8 mouse cellular contexts compared by ENCODE assay signal in the genomic region with DNA sequence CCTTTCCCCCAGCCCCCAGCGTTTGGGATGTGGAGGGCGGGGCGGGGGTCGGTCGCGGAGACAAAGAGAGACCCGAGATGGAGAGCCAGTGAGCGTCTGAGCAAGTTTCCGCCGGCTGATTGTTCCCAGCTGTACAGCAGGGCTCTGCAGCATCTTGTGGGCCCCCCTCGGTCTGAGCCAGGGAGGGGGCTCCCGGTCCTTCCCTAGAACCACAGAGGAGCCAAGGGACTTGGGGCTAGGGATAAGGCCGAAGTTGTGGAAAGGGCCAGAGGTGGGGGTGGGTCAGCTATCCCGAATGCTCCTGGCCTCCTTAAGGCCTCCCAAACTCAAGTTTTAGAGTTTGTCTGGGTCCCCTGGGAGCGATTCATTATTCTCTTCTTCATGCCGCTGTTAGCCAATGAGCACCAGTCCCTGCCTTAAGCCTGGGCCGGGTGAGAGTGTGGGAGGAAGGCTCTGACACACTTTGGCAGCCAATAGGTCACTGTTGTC. TPM values are rescaled to one million over a fixed set of nuclear protein-coding genes. Genes with fewer than 3 reads are reported as not detected.
DNase-seq lines count a peak whose midpoint lies in the region; ATAC-seq and TF ChIP-seq lines count a peak whose summit lies in the region.

No protein-coding gene starts in this region.

- H3K9me3 ChIP-seq in forebrain, postnatal 0 days (ENCODE audit: low read length): no peaks in the 10 kb centered on the region
- H3K9me3 ChIP-seq in kidney, postnatal 0 days (replicated peaks; ENCODE audit: low read length): no peaks in the 10 kb centered on the region
- H3K9me3 ChIP-seq in midbrain, embryonic 11.5 days (ENCODE audit: control insufficient read depth, low read length): no peaks in the 10 kb centered on the region

- peak overlapping the region; percentile 68 for H3K4me3 ChIP-seq in forebrain, postnatal 0 days (ENCODE audit: low read depth, low read length)
- H3K4me3 ChIP-seq in kidney, postnatal 0 days (replicated peaks; ENCODE audit: low read depth, low read length): peak overlapping the region; percentile 56
- H3K4me3 ChIP-seq in midbrain, embryonic 11.5 days (ENCODE audit: low read depth, low read length): peak overlapping the region; percentile 83

- WGBS in forebrain, postnatal 0 days: 11% methylated on average over 17 of the region's 17 CpGs
- 1% methylated on average over 17 of the region's 17 CpGs for WGBS in kidney, postnatal 0 days
- under 1% methylated on average over 15 of the region's 17 CpGs for WGBS in midbrain, embryonic 11.5 days

- no peaks in the 10 kb centered on the region for H3K27me3 ChIP-seq in forebrain, postnatal 0 days (ENCODE audit: insufficient read depth, low read length)
- no peaks in the 10 kb centered on the region for H3K27me3 ChIP-seq in kidney, postnatal 0 days (ENCODE audit: insufficient read depth, low read length)
- no peaks in the 10 kb centered on the region for H3K27me3 ChIP-seq in midbrain, embryonic 11.5 days (ENCODE audit: control insufficient read depth, insufficient read depth, low read length)

- peak overlapping the region; percentile 79 for H3K4me2 ChIP-seq in forebrain, postnatal 0 days (ENCODE audit: low read depth)
- H3K4me2 ChIP-seq in kidney, postnatal 0 days (ENCODE audit: low read length): peak overlapping the region; percentile 61
- H3K4me2 ChIP-seq in midbrain, embryonic 11.5 days: peak overlapping the region; percentile 75

- intact Hi-C loops in heart, postnatal 25 days (cut with DNase I): no loop called here

- peak overlapping the region; percentile 77 for H3K9ac ChIP-seq in forebrain, postnatal 0 days
- peak overlapping the region; percentile 67 for H3K9ac ChIP-seq in kidney, postnatal 0 days (ENCODE audit: low read depth, low read length)
- H3K9ac ChIP-seq in midbrain, embryonic 11.5 days (ENCODE audit: low read length): peak overlapping the region; percentile 93

- peak; percentile 95 for DNase-seq in heart, adult 11 months
- no peak for DNase-seq in heart, postnatal 25 days (ENCODE audit: low spot score)
- DNase-seq in forebrain, postnatal 0 days: peak; percentile 55
- peak; percentile 83 for DNase-seq in kidney, postnatal 0 days (ENCODE audit: low spot score)
- peak; percentile 95 for DNase-seq in midbrain, embryonic 11.5 days (ENCODE audit: low spot score, missing footprints)
- DNase-seq in right cerebral cortex, postnatal 10 days (ENCODE audit: low spot score in 2 of 2): no peak
- DNase-seq in spleen, postnatal 14 days (ENCODE audit: low spot score in 2 of 2): no peak
- no peak for DNase-seq in thymus, postnatal 25 days

- peaks cover 19% of the 10 kb centered on the region for H3K4me1 ChIP-seq in forebrain, postnatal 0 days (ENCODE audit: insufficient read depth)
- H3K4me1 ChIP-seq in kidney, postnatal 0 days (replicated peaks; ENCODE audit: insufficient read depth, low read length): peaks cover 10% of the 10 kb centered on the region; the same call in 1 of the 2 replicates
- peaks cover 21% of the 10 kb centered on the region for H3K4me1 ChIP-seq in midbrain, embryonic 11.5 days (ENCODE audit: control insufficient read depth, insufficient read depth, low read length)

- peak overlapping the region; percentile 73 for H3K27ac ChIP-seq in forebrain, postnatal 0 days (ENCODE audit: low read depth, low read length)
- H3K27ac ChIP-seq in kidney, postnatal 0 days: peak overlapping the region; percentile 81
- peak overlapping the region; percentile 70 for H3K27ac ChIP-seq in midbrain, embryonic 11.5 days (ENCODE audit: low read depth, low read length)

- TF ChIP-seq CTCF in forebrain, postnatal 0 days (IDR thresholded peaks at IDR 0.05; ENCODE audit: low read depth): no peak
- no peak for TF ChIP-seq CTCF in kidney, postnatal 0 days (IDR thresholded peaks at IDR 0.05; ENCODE audit: low read depth)

- ATAC-seq in forebrain, postnatal 0 days: peak; percentile 60
- ATAC-seq in kidney, postnatal 0 days (replicated peaks; ENCODE audit: low FRiP score, low read depth): peak; percentile 30; the same call in 1 of the 2 replicates
- peak; percentile 68 for ATAC-seq in midbrain, embryonic 11.5 days (ENCODE audit: low FRiP score)

- H3K36me3 ChIP-seq in forebrain, postnatal 0 days (ENCODE audit: insufficient read depth): peaks cover 58% of the 10 kb centered on the region
- peaks cover 12% of the 10 kb centered on the region; the same call in 1 of the 2 replicates for H3K36me3 ChIP-seq in kidney, postnatal 0 days (ENCODE audit: insufficient read depth, low read length)
- peaks cover 19% of the 10 kb centered on the region for H3K36me3 ChIP-seq in midbrain, embryonic 11.5 days (ENCODE audit: control insufficient read depth, insufficient read depth, low read length)

RNA-seq across cellular contexts. Expression of a gene that starts 0.8 kb away (rescaled TPM):
- total RNA-seq in heart, postnatal 25 days (2021): 1 to 10 TPM; 6.7 to 6.9 TPM
- total RNA-seq in forebrain, postnatal 0 days (2014; rRNA removed): 22.2 and 25.1 TPM in 2 replicates
- 124 and 148 TPM in 2 replicates for polyA plus RNA-seq in forebrain, postnatal 0 days (2015; fragmentation: Nextera tagmentation; extraction: Ambion mirVana)
- 330 and 339 TPM in 2 replicates for polyA plus RNA-seq in kidney, postnatal 0 days (2015; fragmentation: Nextera tagmentation; extraction: Ambion mirVana)
- 250 and 254 TPM in 2 replicates for polyA plus RNA-seq in midbrain, embryonic 11.5 days (2014; fragmentation: Nextera tagmentation; extraction: Ambion mirVana)

RNA-seq across cellular contexts. Expression of a gene that starts 24.3 kb away (rescaled TPM):
- 10 to 100 TPM; 16.5 to 19.4 TPM for total RNA-seq in heart, postnatal 25 days (2021)
- total RNA-seq in forebrain, postnatal 0 days (2014; rRNA removed): 205 and 251 TPM in 2 replicates
- 119 and 141 TPM in 2 replicates for polyA plus RNA-seq in forebrain, postnatal 0 days (2015; fragmentation: Nextera tagmentation; extraction: Ambion mirVana)
- 30.6 and 31.9 TPM in 2 replicates for polyA plus RNA-seq in kidney, postnatal 0 days (2015; fragmentation: Nextera tagmentation; extraction: Ambion mirVana)
- 28.5 and 33.4 TPM in 2 replicates for polyA plus RNA-seq in midbrain, embryonic 11.5 days (2014; fragmentation: Nextera tagmentation; extraction: Ambion mirVana)

RNA-seq across cellular contexts. Expression of a gene that starts 49.4 kb away (rescaled TPM):
- 1 to 10 TPM; 5.1 to 5.4 TPM for total RNA-seq in heart, postnatal 25 days (2021)
- 29.9 and 43.0 TPM in 2 replicates for total RNA-seq in forebrain, postnatal 0 days (2014; rRNA removed)
- 3.5 and 3.8 TPM in 2 replicates for polyA plus RNA-seq in forebrain, postnatal 0 days (2015; fragmentation: Nextera tagmentation; extraction: Ambion mirVana)
- polyA plus RNA-seq in kidney, postnatal 0 days (2015; fragmentation: Nextera tagmentation; extraction: Ambion mirVana): 5.9 and 7.8 TPM in 2 replicates
- polyA plus RNA-seq in midbrain, embryonic 11.5 days (2014; fragmentation: Nextera tagmentation; extraction: Ambion mirVana): 6.3 and 8.3 TPM in 2 replicates

RNA-seq across cellular contexts. Expression of a gene that starts 50.0 kb away (rescaled TPM):
- 1,000 to 10,000 TPM; 1,213 to 1,269 TPM for total RNA-seq in heart, postnatal 25 days (2021)
- 254 and 308 TPM in 2 replicates for total RNA-seq in forebrain, postnatal 0 days (2014; rRNA removed)
- polyA plus RNA-seq in forebrain, postnatal 0 days (2015; fragmentation: Nextera tagmentation; extraction: Ambion mirVana): 564 and 623 TPM in 2 replicates
- polyA plus RNA-seq in kidney, postnatal 0 days (2015; fragmentation: Nextera tagmentation; extraction: Ambion mirVana): 660 and 674 TPM in 2 replicates
- polyA plus RNA-seq in midbrain, embryonic 11.5 days (2014; fragmentation: Nextera tagmentation; extraction: Ambion mirVana): 411 and 422 TPM in 2 replicates

Comparison
In these comparisons a context has a peak if more than half of its experiments do, and no peak if none do; other contexts are left out.
1. DNase-seq: peak in heart, adult 11 months (single experiment), forebrain, postnatal 0 days (single experiment), kidney, postnatal 0 days (single experiment) and midbrain, embryonic 11.5 days (single experiment); none in heart, postnatal 25 days (single experiment), right cerebral cortex, postnatal 10 days (0 of 2), spleen, postnatal 14 days (0 of 2) and thymus, postnatal 25 days (single experiment).
2. Peak in every context shown above with its lines, with median percentiles within 50 percentile points of each other: ATAC-seq, H3K27ac ChIP-seq, H3K4me2 ChIP-seq, H3K4me3 ChIP-seq and H3K9ac ChIP-seq.